Mouse (Mus musculus) layer of hippocampus, postnatal 36 days (tissue): ENCODE results near the gene Hoxa5. TPM values are rescaled to one million over a fixed set of nuclear protein-coding genes. Genes with fewer than 3 reads are reported as not detected.

ENCODE experiments used
- DNase-seq, 2 experiments: peaks; one replicate each; pipeline ENCODE4 v3.0.0; 2022
- total RNA-seq, 2 experiments: library from RNA; stranded (reverse); gene quantifications; 2 replicates each; pipeline ENCODE4 v1.2.3; 2021

Hoxa5 gene
- total RNA-seq = not detected

- no peak for DNase-seq
Measured at GRCm38 (mm10) chr6:52204050-52204752, at the start of gene Hoxa5. Gene Hoxa5 (minus strand): TSS chr6:52204587.

- no peak for DNase-seq
Measured at GRCm38 (mm10) chr6:52253511-52254500, 49.4 kb upstream of the Hoxa5 start.

- DNase-seq = no peak
Measured at GRCm38 (mm10) chr6:52252775-52253376, 48.5 kb upstream of the Hoxa5 start.

- DNase-seq = no peak
Measured at GRCm38 (mm10) chr6:52252016-52252774, 47.8 kb upstream of the Hoxa5 start.

GRCm38 (mm10) chr6:52251177-52251879 is 46.9 kb upstream of the Hoxa5 start:
- DNase-seq = no peak

- DNase-seq = no peak
Measured at GRCm38 (mm10) chr6:52249826-52250225, 45.4 kb upstream of the Hoxa5 start.

- no peak for DNase-seq
Measured at GRCm38 (mm10) chr6:52249415-52249738, 45.0 kb upstream of the Hoxa5 start.

GRCm38 (mm10) chr6:52248638-52249414 is 44.4 kb upstream of the Hoxa5 start:
- DNase-seq = no peak

- DNase-seq = no peak
Measured at GRCm38 (mm10) chr6:52247766-52248637, 43.6 kb upstream of the Hoxa5 start.

GRCm38 (mm10) chr6:52246916-52247315 is 42.5 kb upstream of the Hoxa5 start:
- no peak for DNase-seq

- DNase-seq = no peak
Measured at GRCm38 (mm10) chr6:52246403-52246803, 42.0 kb upstream of the Hoxa5 start.

- no peak for DNase-seq
Measured at GRCm38 (mm10) chr6:52245757-52246142, 41.4 kb upstream of the Hoxa5 start, which contains the start of gene Hoxa11. Gene Hoxa11 (minus strand): TSS chr6:52245810.

GRCm38 (mm10) chr6:52245040-52245756 is 40.8 kb upstream of the Hoxa5 start:
- DNase-seq = no peak

GRCm38 (mm10) chr6:52244471-52245039 is 40.2 kb upstream of the Hoxa5 start:
- DNase-seq = no peak

GRCm38 (mm10) chr6:52243681-52244121 is 39.3 kb upstream of the Hoxa5 start:
- DNase-seq = no peak

GRCm38 (mm10) chr6:52242801-52243332 is 38.5 kb upstream of the Hoxa5 start:
- DNase-seq = no peak

- DNase-seq = no peak
Measured at GRCm38 (mm10) chr6:52241001-52241621, 36.7 kb upstream of the Hoxa5 start.
